Mouse (Mus musculus) stomach, adult 2 months (tissue): Measurements from ENCODE around the gene Nccrp1. TPM values are rescaled to one million over a fixed set of nuclear protein-coding genes. Genes with fewer than 3 reads are reported as not detected.

Experiments used
- polyA plus RNA-seq: library from polyadenylated mRNA; depleted of rRNA; stranded (reverse); fragments of >200 nt; gene quantifications from 2 replicates; pipeline ENCODE4 v1.2.3, GENCODE M21; 2012; rRNA removed

Nccrp1 gene
- polyA plus RNA-seq, result 21.6 and 26.7 TPM in 2 replicates

GRCm38 (mm10) chr7:28547154-28547553 lies at the start of gene Nccrp1:
TSS of gene Nccrp1 (minus strand) at chr7:28547254.

GRCm38 (mm10) chr7:28540526-28540925 lies 6.5 kb downstream of the Nccrp1 start, which contains the start of gene Sycn:
TSS of gene Sycn (plus strand) at chr7:28540885.

GRCm38 (mm10) chr7:28522536-28522935 lies 24.5 kb downstream of the Nccrp1 start, which contains the start of gene Ifnl3:
TSS of gene Ifnl3 (plus strand) at chr7:28522836.

DNA sequence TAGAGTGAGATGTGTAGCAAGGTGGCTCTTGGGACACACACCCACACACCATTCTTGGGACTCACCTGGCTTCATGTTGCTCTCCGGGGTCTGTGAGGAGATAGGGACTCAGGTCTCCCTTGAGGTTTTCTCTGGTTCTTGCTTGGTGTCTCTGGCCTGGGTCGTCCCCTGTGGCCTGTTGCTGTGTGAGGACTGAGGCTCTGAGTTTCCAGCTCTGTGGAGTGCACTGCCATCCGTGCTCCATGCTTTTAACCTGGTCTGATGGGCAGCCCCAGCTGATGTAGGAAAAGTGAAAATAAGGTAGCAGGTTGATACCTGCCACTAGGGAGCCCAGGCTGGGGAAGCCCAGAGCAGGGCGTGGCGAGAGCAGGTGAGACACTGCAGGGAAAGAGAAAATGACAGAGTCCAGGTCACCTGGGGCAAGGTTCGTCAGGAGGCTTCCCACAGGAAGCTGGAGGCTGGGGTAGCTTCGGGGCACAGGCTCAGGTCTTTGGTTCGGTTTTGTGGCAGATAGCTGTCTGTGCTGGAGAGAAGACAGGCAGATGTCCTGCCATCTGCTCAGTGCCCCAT lies 36.6 kb downstream of the Nccrp1 start, which contains the start of gene Ifnl2:
TSS of gene Ifnl2 (minus strand) at position 51 of the 570 bp plus-strand sequence.

Other genes starting within 250 kb of the Nccrp1 start
- gene Dll3, start 245.0 kb downstream of the Nccrp1 start, polyA plus RNA-seq, result 0.03 and 0.28 TPM in 2 replicates
- 40.2 and 50.9 TPM in 2 replicates for gene Timm50, start 235.2 kb downstream of the Nccrp1 start, polyA plus RNA-seq
- gene Supt5, start 208.5 kb downstream of the Nccrp1 start, polyA plus RNA-seq, result 52.0 and 56.5 TPM in 2 replicates
- 364 and 449 TPM in 2 replicates for gene Rps16, start 196.6 kb downstream of the Nccrp1 start, polyA plus RNA-seq
- gene Plekhg2, start 174.7 kb downstream of the Nccrp1 start, polyA plus RNA-seq, result 12.3 and 14.5 TPM in 2 replicates
- 27.8 and 36.2 TPM in 2 replicates for gene Zfp36, start 167.0 kb downstream of the Nccrp1 start, polyA plus RNA-seq
- 28.9 and 39.5 TPM in 2 replicates for gene Med29, start 154.5 kb downstream of the Nccrp1 start, polyA plus RNA-seq
- gene Paf1, start 154.3 kb downstream of the Nccrp1 start, polyA plus RNA-seq, result 69.9 and 73.0 TPM in 2 replicates
- gene Gmfg, start 109.8 kb downstream of the Nccrp1 start, polyA plus RNA-seq, result 0.89 and 2.4 TPM in 2 replicates
- 2.3 and 5.8 TPM in 2 replicates for gene Lrfn1, start 95.3 kb downstream of the Nccrp1 start, polyA plus RNA-seq
- not detected in 2 replicates for gene Ifnl2, start 36.8 kb downstream of the Nccrp1 start, polyA plus RNA-seq
- gene Ifnl3, start 24.4 kb downstream of the Nccrp1 start, polyA plus RNA-seq, result not detected in 2 replicates
- 12.7 and 29.8 TPM in 2 replicates for gene Sycn, start 6.4 kb downstream of the Nccrp1 start, polyA plus RNA-seq
- gene Samd4b, start 50.9 kb upstream of the Nccrp1 start, polyA plus RNA-seq, result 45.2 and 47.7 TPM in 2 replicates
- 50.1 and 60.8 TPM in 2 replicates for gene Pak4, start 50.9 kb upstream of the Nccrp1 start, polyA plus RNA-seq
- gene Acp7, start 84.1 kb upstream of the Nccrp1 start, polyA plus RNA-seq, result 10.0 and 30.7 TPM in 2 replicates
- gene Fbxo27, start 145.6 kb upstream of the Nccrp1 start, polyA plus RNA-seq, result 3.5 and 6.7 TPM in 2 replicates
- gene Fbxo17, start 169.6 kb upstream of the Nccrp1 start, polyA plus RNA-seq, result 1.9 and 3.6 TPM in 2 replicates
- 59.5 and 86.8 TPM in 2 replicates for gene Mrps12, start 194.6 kb upstream of the Nccrp1 start, polyA plus RNA-seq
- gene Sars2, start 194.7 kb upstream of the Nccrp1 start, polyA plus RNA-seq, result 16.3 and 17.0 TPM in 2 replicates
- not detected in 2 replicates for gene Ccer2, start 208.9 kb upstream of the Nccrp1 start, polyA plus RNA-seq
- 27.3 and 27.5 TPM in 2 replicates for gene Sirt2, start 219.5 kb upstream of the Nccrp1 start, polyA plus RNA-seq
- gene Nfkbib, start 220.3 kb upstream of the Nccrp1 start, polyA plus RNA-seq, result 37.7 and 47.8 TPM in 2 replicates
- gene Rinl, start 241.7 kb upstream of the Nccrp1 start, polyA plus RNA-seq, result 1.2 and 2.8 TPM in 2 replicates